Mouse (Mus musculus) hindbrain, embryonic 10.5 days (tissue): ENCODE results near the gene Tnfsf4. TPM values are rescaled to one million over a fixed set of nuclear protein-coding genes. Genes with fewer than 3 reads are reported as not detected.

ENCODE experiments used
- DNase-seq: peaks from one replicate; pipeline ENCODE4 v3.0.0-alpha.2; 2017; ENCODE audit warnings: low spot score
- H3K27ac ChIP-seq: fragments of 300-500 bp; sonication (generic); 2 replicates; pipeline ENCODE4 v1.5.1; 2016; ENCODE audit warnings: mild to moderate bottlenecking, moderate library complexity
- H3K27me3 ChIP-seq: fragments of 300-500 bp; sonication (generic); 2 replicates; pipeline ENCODE4 v1.6.1; 2016; ENCODE audit warnings: mild to moderate bottlenecking; ENCODE audit not compliant: poor library complexity, insufficient read depth, severe bottlenecking
- H3K36me3 ChIP-seq: fragments of 300-500 bp; sonication (generic); 2 replicates; pipeline ENCODE4 v1.6.1; 2016; ENCODE audit warnings: mild to moderate bottlenecking, moderate library complexity
- H3K4me1 ChIP-seq: fragments of 300-500 bp; sonication (generic); replicated peaks from 2 replicates; pipeline ENCODE4 v1.6.1; 2016; ENCODE audit warnings: mild to moderate bottlenecking
- H3K4me3 ChIP-seq: fragments of 300-500 bp; sonication (generic); 2 replicates; pipeline ENCODE4 v1.5.1; 2016; ENCODE audit warnings: mild to moderate bottlenecking, moderate library complexity
- H3K9me3 ChIP-seq: fragments of 300-500 bp; sonication (generic); 2 replicates; pipeline ENCODE4 v1.6.1; 2016; ENCODE audit warnings: mild to moderate bottlenecking, moderate library complexity
- WGBS: fragments of 180-500 bp; shearing (Covaris S2); methylation state at CpG from one replicate; pipeline ENCODE4 v1.1.7; 2016; 5-methylcytosine and 5-hydroxymethylcytosine counted together
- polyA plus RNA-seq: library from polyadenylated mRNA; unstranded; fragments of >200 nt; fragmentation: Nextera tagmentation; extraction: Ambion mirVana; gene quantifications from 2 replicates; pipeline ENCODE4 v1.2.1, GENCODE M21; 2016

Tnfsf4 gene
- polyA plus RNA-seq, result 0.09 TPM in 1 of 2 replicates, not detected in the other

- Histone ChIP-seq H3K27ac (no peak within 1 kb of the TSS), H3K36me3 (no peaks in the 10 kb centered on the region), H3K4me3 (no peak within 1 kb of the TSS), H3K9me3 (no peaks in the 10 kb centered on the region), H3K27me3 (no peaks in the 10 kb centered on the region), H3K4me1 (0 out of 2 replicates have a peak, but pooled peaks cover 3% of the 10 kb centered on the region)
- 75% methylated on average over 6 of the region's 6 CpGs for WGBS
- no peak for DNase-seq
These were observed at the start of gene Tnfsf4 for GRCm38 (mm10) chr1:161394931-161395459. Gene Tnfsf4, plus strand, starts transcription at chr1:161395409.

GRCm38 (mm10) chr1:161350981-161351380 is 44.2 kb upstream of the Tnfsf4 start:
- Histone ChIP-seq H3K4me1 (no peaks in the 10 kb centered on the region), H3K4me3 (no peak overlapping the region), H3K27me3 (no peaks in the 10 kb centered on the region), H3K36me3 (no peaks in the 10 kb centered on the region), H3K27ac (no peak overlapping the region), H3K9me3 (no peaks in the 10 kb centered on the region)
- WGBS, result 76% methylated on average over 1 of the region's 1 CpGs
- DNase-seq, result no peak

- Histone ChIP-seq H3K4me3 (no peak overlapping the region), H3K27ac (no peak overlapping the region), H3K4me1 (no peaks in the 10 kb centered on the region), H3K36me3 (no peaks in the 10 kb centered on the region), H3K27me3 (no peaks in the 10 kb centered on the region), H3K9me3 (0 out of 2 replicates have a peak, but pooled peaks cover 3% of the 10 kb centered on the region)
- DNase-seq, result no peak
- 90% methylated on average over 4 of the region's 4 CpGs for WGBS
These were observed 30.2 kb upstream of the Tnfsf4 start for GRCm38 (mm10) chr1:161365006-161365405.

- no peak for DNase-seq
- WGBS, result 87% methylated on average over 2 of the region's 2 CpGs
- Histone ChIP-seq H3K9me3 (0 out of 2 replicates have a peak, but pooled peaks cover 3% of the 10 kb centered on the region), H3K4me3 (no peak overlapping the region), H3K27ac (no peak overlapping the region), H3K27me3 (no peaks in the 10 kb centered on the region), H3K4me1 (no peaks in the 10 kb centered on the region), H3K36me3 (no peaks in the 10 kb centered on the region)
These were observed 23.3 kb upstream of the Tnfsf4 start for GRCm38 (mm10) chr1:161371919-161372318.

GRCm38 (mm10) chr1:161375866-161376265 is 19.3 kb upstream of the Tnfsf4 start:
- Histone ChIP-seq H3K9me3 (no peaks in the 10 kb centered on the region), H3K27ac (no peak overlapping the region), H3K36me3 (no peaks in the 10 kb centered on the region), H3K4me1 (peaks cover 12% of the 10 kb centered on the region), H3K27me3 (no peaks in the 10 kb centered on the region), H3K4me3 (no peak overlapping the region)
- no peak for DNase-seq
- 85% methylated on average over 2 of the region's 2 CpGs for WGBS

- no peak overlapping the region for H3K27ac ChIP-seq
- H3K4me3 ChIP-seq, result no peak overlapping the region
- WGBS, result 76% methylated on average over 3 of the region's 3 CpGs
- no peaks in the 10 kb centered on the region for H3K36me3 ChIP-seq
- peaks cover 12% of the 10 kb centered on the region for H3K4me1 ChIP-seq
- no peaks in the 10 kb centered on the region for H3K27me3 ChIP-seq
- H3K9me3 ChIP-seq, result no peaks in the 10 kb centered on the region
- DNase-seq, result no peak
These were observed 16.6 kb upstream of the Tnfsf4 start for GRCm38 (mm10) chr1:161378571-161378970.

- 23% methylated on average over 11 of the region's 11 CpGs for whole genome bisulfite sequencing
- Histone ChIP-seq H3K27me3 (no peaks in the 10 kb centered on the region), H3K36me3 (no peaks in the 10 kb centered on the region), H3K4me1 (peaks cover 12% of the 10 kb centered on the region), H3K4me3 (no peak overlapping the region), H3K27ac (no peak overlapping the region), H3K9me3 (no peaks in the 10 kb centered on the region)
- no peak for DNase-seq
These were observed 15.4 kb upstream of the Tnfsf4 start for GRCm38 (mm10) chr1:161379685-161380424.

GRCm38 (mm10) chr1:161380425-161380780 is 14.8 kb upstream of the Tnfsf4 start:
- no peaks in the 10 kb centered on the region for H3K36me3 ChIP-seq
- no peak overlapping the region for H3K27ac ChIP-seq
- no peaks in the 10 kb centered on the region for H3K9me3 ChIP-seq
- no peak for DNase-seq
- WGBS, result 32% methylated on average over 5 of the region's 5 CpGs
- no peak overlapping the region for H3K4me3 ChIP-seq
- H3K4me1 ChIP-seq, result peaks cover 12% of the 10 kb centered on the region
- no peaks in the 10 kb centered on the region for H3K27me3 ChIP-seq

- Histone ChIP-seq H3K4me1 (no peaks in the 10 kb centered on the region), H3K36me3 (no peaks in the 10 kb centered on the region), H3K27ac (no peak overlapping the region), H3K27me3 (no peaks in the 10 kb centered on the region), H3K9me3 (no peaks in the 10 kb centered on the region), H3K4me3 (no peak overlapping the region)
- 56% methylated on average over 2 of the region's 2 CpGs for WGBS
- no peak for DNase-seq
These were observed 5.1 kb upstream of the Tnfsf4 start for GRCm38 (mm10) chr1:161390066-161390465.

- no peak for DNase-seq
- 84% methylated on average over 10 of the region's 10 CpGs for WGBS
These were observed 2.3 kb upstream of the Tnfsf4 start for GRCm38 (mm10) chr1:161392906-161393305.

GRCm38 (mm10) chr1:161395610-161396009 is 401 bp downstream of the Tnfsf4 start:
- Histone ChIP-seq H3K9me3 (no peaks in the 10 kb centered on the region), H3K27me3 (no peaks in the 10 kb centered on the region), H3K27ac (no peak overlapping the region), H3K36me3 (no peaks in the 10 kb centered on the region), H3K4me3 (no peak overlapping the region), H3K4me1 (0 out of 2 replicates have a peak, but pooled peaks cover 3% of the 10 kb centered on the region)
- 71% methylated on average over 5 of the region's 5 CpGs for WGBS
- no peak for DNase-seq

More at GRCm38 (mm10) chr1:161392906-161393305, 2.3 kb upstream of the Tnfsf4 start:
- no peaks in the 10 kb centered on the region for H3K36me3 ChIP-seq
- H3K4me1 ChIP-seq, result 0 out of 2 replicates have a peak, but pooled peaks cover 3% of the 10 kb centered on the region
- H3K27me3 ChIP-seq, result no peaks in the 10 kb centered on the region
- H3K4me3 ChIP-seq, result no peak overlapping the region
- H3K27ac ChIP-seq, result no peak overlapping the region
- H3K9me3 ChIP-seq, result no peaks in the 10 kb centered on the region

GRCm38 (mm10) chr1:161396351-161396750 is 1.1 kb downstream of the Tnfsf4 start:
- 89% methylated on average over 10 of the region's 10 CpGs for WGBS
- no peak for DNase-seq
- no peaks in the 10 kb centered on the region for H3K27me3 ChIP-seq
- no peaks in the 10 kb centered on the region for H3K36me3 ChIP-seq
- 0 out of 2 replicates have a peak, but pooled peaks cover 3% of the 10 kb centered on the region for H3K4me1 ChIP-seq
- no peak overlapping the region for H3K4me3 ChIP-seq
- no peaks in the 10 kb centered on the region for H3K9me3 ChIP-seq
- H3K27ac ChIP-seq, result no peak overlapping the region

- DNase-seq, result peak; percentile 57
- 26% methylated on average over 6 of the region's 6 CpGs for WGBS
- no peaks in the 10 kb centered on the region for H3K36me3 ChIP-seq
- no peaks in the 10 kb centered on the region for H3K27me3 ChIP-seq
- no peak overlapping the region for H3K27ac ChIP-seq
- no peak overlapping the region for H3K4me3 ChIP-seq
- H3K4me1 ChIP-seq, result 0 out of 2 replicates have a peak, but pooled peaks cover 3% of the 10 kb centered on the region
- H3K9me3 ChIP-seq, result 0 out of 2 replicates have a peak, but pooled peaks cover 4% of the 10 kb centered on the region
These were observed 4.9 kb downstream of the Tnfsf4 start for GRCm38 (mm10) chr1:161400126-161400525.
